Mouse (Mus musculus): Measurements from ENCODE around the gene Arfgap3. TPM values are rescaled to one million over a fixed set of nuclear protein-coding genes. Genes with fewer than 3 reads are reported as not detected.
A peak's percentile ranks its signal among the peaks of the same experiment; 100 is the strongest.
"Not testable (repeated sequence)": the region's sequence is repeated elsewhere in the genome, so short reads cannot be mapped to it uniquely, and the experiment has no call there.

Gene Arfgap3
- polyA plus RNA-seq, 1 experiment from 2014 or later = 18.6 TPM

- H3K9ac ChIP-seq (ENCODE audit: low read depth, low read length); H3K36me3 ChIP-seq (ENCODE audit: control insufficient read depth, insufficient read depth); H3K9me3 ChIP-seq (replicated peaks; ENCODE audit: control insufficient read depth, low read length); H3K27me3 ChIP-seq (ENCODE audit: control insufficient read depth, insufficient read depth, low read depth, low read length); H3K4me2 ChIP-seq (ENCODE audit: low read depth, low read length); H3K4me3 ChIP-seq (ENCODE audit: low read depth, low read length); ATAC-seq (ENCODE audit: low read depth); H3K27ac ChIP-seq (ENCODE audit: low read length): not testable (repeated sequence)
- H3K4me1 ChIP-seq (ENCODE audit: control insufficient read depth, low read depth, low read length) = peaks cover 21% of the 10 kb centered on the region
- 60% methylated on average over 4 of the region's 4 CpGs for WGBS (ENCODE audit: insufficient replicate concordance)
Measured at GRCm38 (mm10) chr15:83368702-83369101, 18.7 kb upstream of the Arfgap3 start.

- no peak overlapping the region for H3K27ac ChIP-seq (ENCODE audit: low read length)
- H3K27me3 ChIP-seq (ENCODE audit: control insufficient read depth, insufficient read depth, low read depth, low read length) = no peaks in the 10 kb centered on the region
- H3K4me3 ChIP-seq (ENCODE audit: low read depth, low read length) = no peak overlapping the region
- H3K4me1 ChIP-seq (ENCODE audit: control insufficient read depth, low read depth, low read length) = peaks cover 24% of the 10 kb centered on the region
- H3K4me2 ChIP-seq (ENCODE audit: low read depth, low read length) = no peak overlapping the region
- no peak overlapping the region for H3K9ac ChIP-seq (ENCODE audit: low read depth, low read length)
- no peak for ATAC-seq (ENCODE audit: low read depth)
- no peaks in the 10 kb centered on the region for H3K9me3 ChIP-seq (replicated peaks; ENCODE audit: control insufficient read depth, low read length)
- 76% methylated on average over 2 of the region's 2 CpGs for WGBS (ENCODE audit: insufficient replicate concordance)
- no peaks in the 10 kb centered on the region; the same call in 1 of the 2 replicates for H3K36me3 ChIP-seq (ENCODE audit: control insufficient read depth, insufficient read depth)
Measured at GRCm38 (mm10) chr15:83368261-83368660, 18.2 kb upstream of the Arfgap3 start.

- H3K4me2 ChIP-seq (ENCODE audit: low read depth, low read length) = peak overlapping the region; percentile 72
- H3K4me1 ChIP-seq (ENCODE audit: control insufficient read depth, low read depth, low read length) = peaks cover 29% of the 10 kb centered on the region
- peak overlapping the region; percentile 55 for H3K4me3 ChIP-seq (ENCODE audit: low read depth, low read length)
- no peak overlapping the region for H3K27ac ChIP-seq (ENCODE audit: low read length)
- 13% methylated on average over 58 of the region's 58 CpGs for WGBS (ENCODE audit: insufficient replicate concordance)
- peak overlapping the region; percentile 13; the same call in 1 of the 2 replicates for H3K9ac ChIP-seq (ENCODE audit: low read depth, low read length)
- peak; percentile 92 for ATAC-seq (ENCODE audit: low read depth)
- H3K36me3 ChIP-seq (ENCODE audit: control insufficient read depth, insufficient read depth) = no peaks in the 10 kb centered on the region
- no peaks in the 10 kb centered on the region for H3K27me3 ChIP-seq (ENCODE audit: control insufficient read depth, insufficient read depth, low read depth, low read length)
- no peaks in the 10 kb centered on the region for H3K9me3 ChIP-seq (replicated peaks; ENCODE audit: control insufficient read depth, low read length)
Measured at GRCm38 (mm10) chr15:83366933-83367552, 17.0 kb upstream of the Arfgap3 start.

- no peaks in the 10 kb centered on the region for H3K9me3 ChIP-seq (replicated peaks; ENCODE audit: control insufficient read depth, low read length)
- no peak overlapping the region for H3K4me2 ChIP-seq (ENCODE audit: low read depth, low read length)
- H3K27ac ChIP-seq (ENCODE audit: low read length) = no peak overlapping the region
- peak overlapping the region; percentile 55; the same call in 1 of the 2 replicates for H3K4me3 ChIP-seq (ENCODE audit: low read depth, low read length)
- H3K27me3 ChIP-seq (ENCODE audit: control insufficient read depth, insufficient read depth, low read depth, low read length) = no peaks in the 10 kb centered on the region
- H3K36me3 ChIP-seq (ENCODE audit: control insufficient read depth, insufficient read depth) = no peaks in the 10 kb centered on the region
- no peak for ATAC-seq (ENCODE audit: low read depth)
- peaks cover 29% of the 10 kb centered on the region for H3K4me1 ChIP-seq (ENCODE audit: control insufficient read depth, low read depth, low read length)
- no peak overlapping the region for H3K9ac ChIP-seq (ENCODE audit: low read depth, low read length)
Measured at GRCm38 (mm10) chr15:83365697-83366096, 15.7 kb upstream of the Arfgap3 start.

- Histone ChIP-seq H3K4me2 (ENCODE audit: low read depth, low read length) (no peak overlapping the region), H3K4me1 (ENCODE audit: control insufficient read depth, low read depth, low read length) (peaks cover 29% of the 10 kb centered on the region), H3K4me3 (ENCODE audit: low read depth, low read length) (no peak overlapping the region), H3K9me3 (replicated peaks; ENCODE audit: control insufficient read depth, low read length) (no peaks in the 10 kb centered on the region), H3K9ac (ENCODE audit: low read depth, low read length) (no peak overlapping the region), H3K36me3 (ENCODE audit: control insufficient read depth, insufficient read depth) (no peaks in the 10 kb centered on the region), H3K27ac (ENCODE audit: low read length) (peak overlapping the region; percentile 32; the same call in 1 of the 2 replicates), H3K27me3 (ENCODE audit: control insufficient read depth, insufficient read depth, low read depth, low read length) (no peaks in the 10 kb centered on the region)
- 25% methylated on average over 3 of the region's 3 CpGs for WGBS (ENCODE audit: insufficient replicate concordance)
- no peak; the same call in 1 of the 2 replicates for ATAC-seq (ENCODE audit: low read depth)
Measured at GRCm38 (mm10) chr15:83364194-83364593, 14.1 kb upstream of the Arfgap3 start.

- H3K9me3 ChIP-seq (replicated peaks; ENCODE audit: control insufficient read depth, low read length); H3K27ac ChIP-seq (ENCODE audit: low read length); H3K27me3 ChIP-seq (ENCODE audit: control insufficient read depth, insufficient read depth, low read depth, low read length); ATAC-seq (ENCODE audit: low read depth); H3K4me2 ChIP-seq (ENCODE audit: low read depth, low read length); H3K4me3 ChIP-seq (ENCODE audit: low read depth, low read length); H3K9ac ChIP-seq (ENCODE audit: low read depth, low read length); H3K36me3 ChIP-seq (ENCODE audit: control insufficient read depth, insufficient read depth): not testable (repeated sequence)
- WGBS (ENCODE audit: insufficient replicate concordance) = 84% methylated on average over 1 of the region's 1 CpGs
- H3K4me1 ChIP-seq (ENCODE audit: control insufficient read depth, low read depth, low read length) = peaks cover 29% of the 10 kb centered on the region
Measured at GRCm38 (mm10) chr15:83362813-83363212, 12.8 kb upstream of the Arfgap3 start.

GRCm38 (mm10) chr15:83360899-83361298, 10.9 kb upstream of the Arfgap3 start:
- not testable (repeated sequence) for ATAC-seq (ENCODE audit: low read depth)
- WGBS (ENCODE audit: insufficient replicate concordance) = 65% methylated on average over 4 of the region's 5 CpGs
- peaks cover 19% of the 10 kb centered on the region for H3K4me1 ChIP-seq (ENCODE audit: control insufficient read depth, low read depth, low read length)

GRCm38 (mm10) chr15:83360140-83360539, 10.1 kb upstream of the Arfgap3 start:
- no peak overlapping the region for H3K4me2 ChIP-seq (ENCODE audit: low read depth, low read length)
- H3K27ac ChIP-seq (ENCODE audit: low read length) = no peak overlapping the region
- no peak overlapping the region for H3K9ac ChIP-seq (ENCODE audit: low read depth, low read length)
- peaks cover 19% of the 10 kb centered on the region for H3K4me1 ChIP-seq (ENCODE audit: control insufficient read depth, low read depth, low read length)
- peaks cover 3% of the 10 kb centered on the region for H3K36me3 ChIP-seq (ENCODE audit: control insufficient read depth, insufficient read depth)
- H3K9me3 ChIP-seq (replicated peaks; ENCODE audit: control insufficient read depth, low read length) = no peaks in the 10 kb centered on the region
- H3K4me3 ChIP-seq (ENCODE audit: low read depth, low read length) = no peak overlapping the region
- no peaks in the 10 kb centered on the region for H3K27me3 ChIP-seq (ENCODE audit: control insufficient read depth, insufficient read depth, low read depth, low read length)
- no peak for ATAC-seq (ENCODE audit: low read depth)
- WGBS (ENCODE audit: insufficient replicate concordance) = 78% methylated on average over 3 of the region's 3 CpGs

More at GRCm38 (mm10) chr15:83360899-83361298, 10.9 kb upstream of the Arfgap3 start:
- not testable (repeated sequence) for H3K27ac ChIP-seq (ENCODE audit: low read length); H3K27me3 ChIP-seq (ENCODE audit: control insufficient read depth, insufficient read depth, low read depth, low read length); H3K9ac ChIP-seq (ENCODE audit: low read depth, low read length); H3K9me3 ChIP-seq (replicated peaks; ENCODE audit: control insufficient read depth, low read length); H3K4me3 ChIP-seq (ENCODE audit: low read depth, low read length); H3K4me2 ChIP-seq (ENCODE audit: low read depth, low read length); H3K36me3 ChIP-seq (ENCODE audit: control insufficient read depth, insufficient read depth)

- WGBS (ENCODE audit: insufficient replicate concordance) = 71% methylated on average over 1 of the region's 1 CpGs
Measured at GRCm38 (mm10) chr15:83358476-83358875, 8.4 kb upstream of the Arfgap3 start.

More at GRCm38 (mm10) chr15:83358476-83358875, 8.4 kb upstream of the Arfgap3 start:
- ATAC-seq (ENCODE audit: low read depth) = no peak
- Histone ChIP-seq H3K4me1 (ENCODE audit: control insufficient read depth, low read depth, low read length) (peaks cover 7% of the 10 kb centered on the region), H3K9me3 (replicated peaks; ENCODE audit: control insufficient read depth, low read length) (no peaks in the 10 kb centered on the region), H3K9ac (ENCODE audit: low read depth, low read length) (no peak overlapping the region), H3K4me3 (ENCODE audit: low read depth, low read length) (no peak overlapping the region), H3K27me3 (ENCODE audit: control insufficient read depth, insufficient read depth, low read depth, low read length) (no peaks in the 10 kb centered on the region), H3K36me3 (ENCODE audit: control insufficient read depth, insufficient read depth) (peaks cover 3% of the 10 kb centered on the region), H3K4me2 (ENCODE audit: low read depth, low read length) (no peak overlapping the region), H3K27ac (ENCODE audit: low read length) (no peak overlapping the region)
